Mouse (Mus musculus): Measurements from ENCODE around the gene Tff3.

Gene Tff3

DNA sequence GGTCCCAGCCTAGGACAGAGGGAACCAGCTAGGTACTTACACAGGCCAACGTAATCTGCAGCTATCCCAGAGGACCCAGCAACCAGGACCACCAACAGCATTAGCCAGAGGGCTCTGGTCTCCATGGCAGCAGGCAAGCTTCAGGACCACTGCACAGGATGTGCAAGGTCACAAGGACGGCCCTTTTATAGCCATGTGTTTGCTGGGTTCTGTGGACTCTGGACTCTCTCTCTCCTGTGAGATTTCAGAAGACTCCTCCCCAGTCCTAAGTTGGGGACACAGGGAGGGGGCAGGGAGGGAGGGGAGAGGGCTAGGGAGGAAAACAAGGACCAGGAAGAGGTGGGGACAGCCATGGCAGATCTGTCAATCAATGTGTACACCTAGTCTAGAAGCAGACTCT is at the start of gene Tff3:
TSS of gene Tff3 (minus strand) at position 195 of the 400 bp plus-strand sequence.
- no peak for DNase-seq

DNA sequence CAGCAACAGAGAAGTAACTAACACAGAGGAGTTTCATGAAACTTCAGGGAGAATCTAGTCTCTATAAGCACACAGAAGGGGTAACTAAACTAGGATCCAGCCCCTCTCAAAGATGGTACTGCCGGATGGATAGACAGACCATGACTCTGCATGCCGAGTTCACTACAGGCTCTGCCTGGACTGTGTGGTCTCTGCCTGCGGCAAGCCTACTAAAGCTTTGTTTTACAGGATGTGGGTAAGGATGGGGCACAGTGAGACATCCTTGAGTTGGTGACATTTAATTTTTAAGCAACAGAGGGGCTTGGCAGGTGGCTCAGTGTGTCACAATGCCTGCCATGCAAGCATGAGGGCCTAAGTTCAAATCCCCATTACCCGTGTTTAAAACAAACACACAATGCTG is 46.9 kb upstream of the Tff3 start:
- DNase-seq = no peak

GRCm38 (mm10) chr17:31169796-31170195 is 40.4 kb upstream of the Tff3 start:
- no peak for DNase-seq

- DNase-seq = no peak
Measured at GRCm38 (mm10) chr17:31165127-31165526, 35.7 kb upstream of the Tff3 start, which contains the start of gene Tff1. TSS of gene Tff1 (minus strand) at chr17:31165277.

DNA sequence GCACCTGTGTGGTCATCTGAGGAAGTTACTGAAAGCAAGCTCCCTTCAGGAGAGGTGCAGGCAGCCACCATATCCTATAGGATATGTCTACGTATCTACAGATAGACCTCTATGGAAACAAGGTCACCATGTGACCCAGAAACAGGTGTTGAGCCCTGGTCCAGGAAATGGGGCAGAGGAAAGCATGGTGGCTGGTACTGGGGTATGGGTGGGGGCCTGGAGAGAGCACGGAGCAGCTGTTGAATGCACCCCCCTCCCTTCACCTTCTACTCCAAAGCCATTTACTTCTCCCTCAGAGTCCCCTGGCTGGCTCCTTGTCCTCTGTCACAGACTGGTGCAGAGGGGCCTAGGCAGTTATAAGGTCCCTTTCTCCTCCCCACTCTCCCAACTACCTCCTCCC is 34.4 kb upstream of the Tff3 start:
- no peak for DNase-seq

- DNase-seq = no peak
Measured at GRCm38 (mm10) chr17:31162607-31163006, 33.2 kb upstream of the Tff3 start.

- no peak for DNase-seq
Measured at GRCm38 (mm10) chr17:31160291-31160690, 30.8 kb upstream of the Tff3 start.

GRCm38 (mm10) chr17:31157921-31158320 is 28.5 kb upstream of the Tff3 start:
- DNase-seq = no peak

DNA sequence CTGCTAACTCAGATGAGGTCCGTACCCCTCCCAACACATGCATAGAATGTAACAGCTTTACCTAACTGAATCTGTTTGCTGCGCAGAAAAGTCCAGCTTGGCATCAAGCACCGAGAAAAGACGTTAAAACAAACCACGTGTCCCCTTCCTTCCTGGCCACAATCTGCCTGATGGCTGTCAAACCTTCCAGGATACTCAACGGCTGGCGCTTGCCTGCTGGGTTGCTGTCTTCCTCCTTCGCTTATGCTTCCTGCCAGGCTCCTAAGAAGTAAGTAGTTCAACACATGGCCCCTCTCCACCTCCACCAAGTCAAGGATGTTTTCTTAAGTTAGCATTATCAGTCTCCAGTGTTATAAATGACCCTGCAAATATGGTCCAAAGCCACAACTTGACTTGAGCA is 24.3 kb upstream of the Tff3 start:
- no peak for DNase-seq

DNA sequence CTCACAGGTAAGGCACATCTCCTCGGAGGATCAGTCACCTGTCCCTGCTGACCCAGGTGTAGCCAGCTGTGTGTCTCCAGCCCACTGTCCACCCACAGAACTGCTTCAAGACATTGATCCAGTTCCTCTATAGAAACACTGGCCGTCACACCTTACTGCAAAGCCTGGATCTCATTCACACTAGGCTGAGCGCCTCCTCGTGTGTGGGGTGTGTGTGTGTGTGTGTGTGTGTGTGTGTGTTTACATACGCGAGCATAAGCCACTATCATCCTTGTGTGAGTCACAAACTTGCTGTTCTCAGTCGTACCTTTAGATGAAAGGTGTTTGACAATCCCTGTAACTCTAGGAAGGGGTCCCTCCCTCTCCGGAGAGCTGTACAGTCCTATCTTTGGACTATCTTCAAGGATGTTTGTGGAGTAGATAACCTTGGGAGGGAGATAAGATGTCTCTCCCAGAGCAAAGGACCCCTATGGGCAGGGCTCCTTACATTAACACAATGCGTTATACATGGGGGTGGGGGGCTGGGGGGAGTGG is 23.6 kb upstream of the Tff3 start:
- no peak for DNase-seq

DNA sequence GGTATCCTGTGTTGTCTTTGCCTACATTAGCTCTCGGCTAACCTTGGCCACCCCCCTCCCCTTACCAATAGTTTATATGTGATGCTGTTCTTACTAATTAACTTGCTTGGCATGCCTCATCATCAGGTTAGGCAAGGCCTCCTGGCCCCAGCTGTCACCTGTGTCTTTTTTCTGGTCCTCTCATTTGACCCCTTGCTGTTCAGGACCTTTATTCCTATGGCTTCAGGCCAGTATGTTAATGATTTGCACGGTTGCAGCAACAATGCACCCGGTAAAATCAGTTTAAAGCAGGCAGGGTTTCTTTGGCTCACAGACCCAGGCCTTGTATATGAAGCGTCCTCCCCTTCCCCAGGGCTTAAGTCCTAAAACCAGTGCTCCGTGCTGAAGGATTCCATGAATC is 23.1 kb upstream of the Tff3 start:
- DNase-seq = no peak

DNA sequence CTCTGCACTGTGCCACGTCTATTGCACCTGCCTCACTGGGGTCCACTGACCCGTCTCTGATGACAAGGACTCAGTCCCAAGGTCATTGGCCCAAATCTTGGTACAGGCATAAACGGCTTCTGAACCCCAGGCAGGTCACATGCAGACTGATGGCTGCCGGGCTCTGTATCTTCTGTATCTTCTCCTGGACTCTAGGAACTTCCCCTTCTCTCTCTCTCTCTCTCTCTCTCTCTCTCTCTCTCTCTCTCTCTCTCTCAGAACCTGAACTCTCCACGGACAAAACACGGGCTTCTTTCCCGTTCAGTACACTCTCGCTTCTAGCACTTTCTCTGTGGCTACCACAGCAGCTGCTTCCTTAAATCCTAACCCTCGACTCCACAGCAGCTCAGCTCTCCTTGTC is 16.6 kb upstream of the Tff3 start:
- DNase-seq = no peak

- no peak for DNase-seq
Measured at GRCm38 (mm10) chr17:31144040-31145037, 14.9 kb upstream of the Tff3 start, which contains the start of gene Tff2. TSS of gene Tff2 (minus strand) at chr17:31144282.

DNA sequence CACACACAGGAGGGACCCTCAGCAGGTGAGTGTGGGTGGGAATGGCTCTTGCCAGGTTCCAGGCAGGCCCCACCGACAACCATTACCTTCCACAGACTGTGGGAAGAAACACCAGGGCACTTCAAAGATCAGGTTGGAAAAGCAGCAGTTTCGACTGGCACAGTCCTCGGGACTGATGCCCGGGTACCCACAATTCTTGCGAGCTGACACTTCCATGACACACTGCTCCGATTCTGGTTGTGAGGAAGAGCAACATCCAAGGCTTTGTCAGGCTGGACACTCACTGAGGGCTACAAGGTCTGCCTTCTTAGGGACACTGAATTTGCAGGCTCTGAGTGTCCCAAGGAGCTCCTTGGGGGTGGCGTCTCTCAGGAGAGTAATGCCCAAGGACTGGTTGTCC is 12.7 kb upstream of the Tff3 start:
- DNase-seq = no peak

DNA sequence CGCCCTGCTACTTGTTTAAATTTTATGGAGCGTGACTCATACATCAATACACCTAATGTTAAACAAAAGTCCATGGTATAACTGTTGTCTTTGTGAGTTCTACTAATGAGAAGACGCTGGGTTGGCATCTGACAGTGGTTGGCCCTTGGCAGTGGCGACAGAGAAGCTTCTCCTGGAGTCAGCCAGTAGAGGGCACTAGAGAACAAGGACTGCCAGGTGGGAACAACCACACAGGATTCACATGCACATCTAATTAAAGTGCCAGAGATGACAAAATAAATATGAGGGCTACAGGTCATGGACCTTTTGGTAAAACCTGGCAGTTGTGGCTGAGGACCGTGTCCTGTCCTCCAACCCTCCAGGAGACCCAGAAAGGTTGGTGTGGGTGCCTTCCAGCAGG is 9.0 kb upstream of the Tff3 start:
- DNase-seq = peak; percentile 61

DNA sequence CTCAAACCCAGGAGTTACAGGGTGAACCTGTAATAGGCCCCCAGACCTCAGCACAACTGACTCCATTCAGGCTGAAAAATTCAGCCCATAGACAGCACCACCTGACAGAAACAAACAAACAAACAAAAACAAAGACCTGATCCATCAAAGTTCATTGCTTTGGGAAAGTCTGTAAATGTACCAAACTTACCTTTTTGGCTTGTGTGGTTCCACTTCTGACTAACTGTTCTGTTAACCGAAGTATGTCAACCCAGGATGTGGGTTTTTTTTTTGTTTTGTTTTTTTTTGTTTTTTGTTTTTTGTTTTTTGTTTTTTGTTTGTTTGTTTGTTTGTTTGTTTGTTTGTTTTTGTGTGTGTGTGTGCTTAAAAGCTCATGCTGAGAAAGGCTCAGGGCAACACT is 7.4 kb upstream of the Tff3 start:
- no peak for DNase-seq

DNA sequence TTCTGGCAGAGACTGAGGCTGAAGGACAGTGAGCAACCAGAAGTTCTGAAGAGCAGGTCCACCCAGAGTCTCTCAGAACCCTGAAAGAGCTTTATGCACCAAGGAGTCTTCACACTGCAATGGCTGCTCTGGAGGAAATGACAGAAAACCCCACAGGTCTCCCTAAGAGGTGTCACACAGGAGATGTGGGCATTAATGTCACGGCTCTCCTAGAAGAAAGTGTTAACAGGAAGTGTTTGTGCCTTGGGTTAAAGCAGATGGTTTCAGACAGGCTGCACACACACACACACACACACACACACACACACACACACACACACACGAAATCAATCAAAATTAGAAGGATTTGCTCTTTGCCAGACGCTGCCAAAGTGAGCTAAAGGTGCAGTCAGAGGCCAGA is 6.8 kb upstream of the Tff3 start:
- DNase-seq = no peak

DNA sequence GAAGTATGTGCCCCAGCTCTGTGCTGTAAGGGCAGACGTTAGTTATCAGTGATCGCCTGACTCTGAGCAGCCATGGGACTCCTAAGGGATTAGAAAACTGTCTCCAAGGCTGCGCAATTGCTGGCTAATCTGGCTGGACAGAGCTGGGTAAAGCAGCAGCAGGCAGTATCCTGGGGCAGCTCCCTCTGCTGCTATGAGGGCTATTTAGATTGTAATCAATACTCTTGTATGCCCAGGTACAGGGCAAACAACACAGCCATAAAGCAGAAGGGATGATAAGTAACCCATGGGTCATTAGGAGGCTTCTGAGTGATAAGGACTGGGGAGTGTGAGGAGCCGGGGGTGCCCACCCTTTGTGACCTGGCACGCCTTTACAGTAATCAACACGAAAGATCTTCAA is 5.5 kb upstream of the Tff3 start:
- no peak for DNase-seq

GRCm38 (mm10) chr17:31133776-31134175 is 4.3 kb upstream of the Tff3 start:
- no peak for DNase-seq

DNA sequence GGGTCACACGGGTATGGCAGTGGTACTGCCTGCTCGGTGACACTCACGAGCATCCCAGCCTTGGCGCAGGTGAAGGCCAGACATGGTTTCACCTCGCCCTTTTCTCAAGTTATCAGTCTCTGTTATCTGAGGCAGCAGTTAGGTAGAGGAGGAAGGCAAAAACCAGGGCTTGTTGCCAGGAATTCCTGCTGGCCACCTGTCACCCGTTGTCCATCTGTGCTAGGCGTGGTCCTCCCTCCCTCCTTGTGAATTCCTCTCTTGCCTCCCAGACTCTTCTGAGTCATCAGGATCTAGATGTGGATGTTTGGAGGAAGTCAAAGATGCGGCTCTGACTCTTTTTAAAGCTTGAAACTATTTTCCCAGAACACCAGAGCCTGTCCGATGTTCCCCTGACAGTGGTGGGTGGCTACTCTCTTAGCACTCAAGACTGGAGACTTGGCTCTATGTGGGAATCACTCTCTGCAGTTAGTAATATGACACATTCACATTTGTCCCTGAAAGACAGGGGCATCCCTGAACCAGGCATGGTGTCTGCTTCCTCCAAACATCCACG is 1.9 kb upstream of the Tff3 start:
- DNase-seq = peak; percentile 47

GRCm38 (mm10) chr17:31128708-31129318 is 633 bp downstream of the Tff3 start:
- DNase-seq = no peak

DNA sequence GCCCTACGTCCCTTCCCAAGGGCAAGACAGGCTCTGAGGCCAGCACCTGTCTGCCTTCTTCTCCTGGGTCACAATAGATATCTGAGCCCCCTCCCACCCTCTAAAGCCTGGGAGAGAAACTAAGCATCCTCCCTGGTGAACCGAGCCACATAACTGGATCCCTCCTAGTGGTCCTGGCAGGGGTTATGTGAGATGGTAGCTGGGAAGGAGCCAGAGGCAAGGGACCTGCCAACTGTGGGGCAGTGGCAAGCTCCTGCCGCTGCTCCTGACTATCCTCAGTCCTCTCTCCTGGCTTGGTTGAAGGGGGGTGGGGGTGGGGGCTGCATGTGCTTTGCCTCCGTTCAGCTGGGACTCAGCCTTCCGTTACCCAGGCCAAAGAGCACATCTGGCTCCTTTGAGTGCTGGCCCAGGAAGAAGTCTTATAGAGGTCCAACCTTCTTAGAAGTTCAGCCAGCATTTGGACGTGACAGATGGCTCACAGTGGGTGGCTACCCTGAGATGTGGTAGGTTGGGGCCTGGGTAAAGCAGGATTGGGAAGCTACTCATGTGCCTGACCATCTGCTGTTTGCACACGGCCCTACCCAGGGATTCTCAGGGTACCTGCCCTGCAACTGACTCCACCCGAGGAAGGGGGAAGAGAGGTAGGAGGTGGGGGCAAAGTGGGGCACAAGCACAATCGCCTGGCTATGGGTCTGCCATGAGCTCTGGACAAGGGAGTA is 3.7 kb downstream of the Tff3 start:
- DNase-seq = peak; percentile 52

GRCm38 (mm10) chr17:31121975-31122374 is 7.5 kb downstream of the Tff3 start:
- DNase-seq = no peak
